Mouse (Mus musculus): Measurements from ENCODE around the gene Dgcr2. TPM values are rescaled to one million over a fixed set of nuclear protein-coding genes. Genes with fewer than 3 reads are reported as not detected.

Gene Dgcr2
- polyA plus RNA-seq, 1 experiment, result 152 TPM

DNA sequence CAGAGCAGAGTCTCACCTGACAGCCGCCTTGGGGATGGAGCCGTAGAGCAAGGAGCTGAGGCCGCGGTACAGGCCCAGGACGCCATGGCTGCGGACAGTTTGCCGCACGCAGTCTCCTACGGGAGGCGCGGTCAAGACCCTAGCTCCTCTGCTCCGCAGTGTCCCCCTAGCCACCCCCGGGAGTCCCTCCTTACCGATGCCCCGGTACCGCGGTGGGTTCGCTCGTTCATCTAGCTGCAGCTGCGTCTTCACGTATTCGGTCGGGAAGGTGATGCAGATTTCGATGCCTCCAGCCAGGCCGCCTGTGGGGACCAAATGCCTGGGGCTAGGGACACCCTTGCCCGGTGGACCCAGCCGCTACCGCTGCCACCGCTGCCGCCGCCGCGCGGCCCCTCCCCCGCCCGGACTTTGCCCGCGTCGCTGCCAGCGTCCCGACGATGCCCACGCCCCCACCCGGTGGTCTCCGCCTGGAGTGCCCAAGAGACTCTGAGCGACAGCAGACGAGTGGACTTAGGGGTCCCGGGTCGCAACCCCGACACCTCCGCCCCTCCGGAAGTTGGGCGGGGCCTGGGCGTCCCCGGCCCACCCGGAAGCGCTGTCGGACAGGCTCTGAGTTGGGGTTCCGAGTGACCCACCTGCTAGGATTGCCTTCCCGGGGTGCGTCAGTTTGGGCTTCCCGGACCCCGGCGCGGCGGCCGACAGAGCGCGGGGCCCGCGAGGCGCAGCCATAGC is 29.2 kb upstream of the Dgcr2 start:
- Histone ChIP-seq H3K4me1 (ENCODE audit: control insufficient read depth, insufficient read depth, insufficient read length, low read length) (peaks cover 12% of the 10 kb centered on the region), H3K27ac (ENCODE audit: insufficient read depth, low read depth, low read length) (peak overlapping the region; percentile 96), H3K27me3 (ENCODE audit: control insufficient read depth, insufficient read depth, low read length) (no peaks in the 10 kb centered on the region), H3K36me3 (ENCODE audit: control insufficient read depth, insufficient read depth, low read length) (peaks cover 15% of the 10 kb centered on the region), H3K4me3 (ENCODE audit: low read depth, low read length) (peak overlapping the region; percentile 92)
- no peak for TF ChIP-seq POLR2A (IDR thresholded peaks at IDR 0.05; ENCODE audit: low read depth, low read length)
- no peak for TF ChIP-seq CTCF (IDR thresholded peaks at IDR 0.05; ENCODE audit: extremely low read depth, insufficient read length, insufficient replicate concordance, low read depth, low read length)
- WGBS, result 1% methylated on average over 72 of the region's 72 CpGs

DNA sequence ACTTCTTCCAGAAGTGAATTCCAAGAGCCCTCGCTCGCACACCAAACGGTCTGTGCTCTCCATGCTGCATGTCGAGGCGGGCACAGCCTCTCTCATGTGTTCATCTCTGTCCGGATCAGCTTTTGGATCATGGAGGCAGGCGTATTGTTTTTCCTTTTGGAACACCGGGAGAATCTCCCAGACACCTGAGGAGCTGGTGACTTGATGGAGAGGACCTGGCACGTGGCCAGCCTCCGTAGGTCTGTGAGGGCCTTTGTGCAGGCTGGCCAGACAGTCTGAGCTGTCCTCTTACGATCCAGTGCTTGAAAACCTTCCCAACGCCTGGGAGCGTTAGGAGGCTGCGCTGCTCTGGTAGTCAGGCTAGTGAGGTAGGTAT is 23.8 kb upstream of the Dgcr2 start:
- H3K27ac ChIP-seq (ENCODE audit: insufficient read depth, low read depth, low read length), result peak overlapping the region; percentile 18
- under 1% methylated on average over 14 of the region's 14 CpGs for WGBS

DNA sequence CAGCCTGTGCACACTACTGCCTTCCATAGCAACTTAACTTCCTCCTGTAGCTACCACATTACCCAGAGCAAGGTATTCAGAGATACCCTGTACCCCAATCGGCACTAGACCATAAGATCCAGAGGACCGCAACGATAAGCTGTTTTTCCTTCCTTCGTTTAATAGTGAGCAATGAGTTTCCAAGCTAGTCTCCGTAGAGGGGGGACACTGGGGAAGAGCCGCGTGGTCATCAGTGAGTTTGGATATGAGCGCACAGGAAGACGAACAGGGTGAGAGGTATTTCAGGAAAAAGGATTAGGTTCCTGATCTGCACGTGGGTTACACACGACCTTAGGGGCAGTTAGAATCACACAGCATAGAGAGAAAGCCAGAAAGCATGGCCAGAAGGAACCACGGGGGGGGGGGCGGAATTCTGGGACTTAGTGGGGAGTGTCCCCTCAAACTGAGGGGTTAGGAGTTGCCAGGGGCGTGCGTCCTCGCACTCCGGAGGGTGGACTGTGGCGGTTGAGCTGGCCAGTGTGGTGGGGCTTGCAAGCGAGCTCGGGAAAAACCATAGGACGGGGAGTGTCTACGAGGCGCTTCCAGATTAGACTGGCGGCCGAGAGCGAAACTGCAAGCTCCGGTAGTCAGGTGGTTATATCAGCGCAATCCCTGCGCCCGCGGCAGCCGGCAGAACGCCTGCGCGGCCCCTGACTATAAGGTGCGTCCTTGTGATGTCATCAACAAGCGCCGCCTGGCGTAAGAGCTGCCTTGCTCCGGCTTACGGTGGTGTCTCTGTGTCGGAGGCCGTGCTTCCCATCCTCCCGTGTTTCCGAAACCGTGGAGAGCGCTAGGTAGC is 23.2 kb upstream of the Dgcr2 start:
- peaks cover 11% of the 10 kb centered on the region for H3K4me1 ChIP-seq (ENCODE audit: control insufficient read depth, insufficient read depth, insufficient read length, low read length)
- WGBS, result under 1% methylated on average over 47 of the region's 47 CpGs
- H3K4me3 ChIP-seq (ENCODE audit: low read depth, low read length), result peak overlapping the region; percentile 90
- H3K27me3 ChIP-seq (ENCODE audit: control insufficient read depth, insufficient read depth, low read length), result no peaks in the 10 kb centered on the region
- peak; percentile 68 for TF ChIP-seq POLR2A (IDR thresholded peaks at IDR 0.05; ENCODE audit: low read depth, low read length)
- TF ChIP-seq CTCF (IDR thresholded peaks at IDR 0.05; ENCODE audit: extremely low read depth, insufficient read length, insufficient replicate concordance, low read depth, low read length), result peak; percentile 58
- peaks cover 14% of the 10 kb centered on the region for H3K36me3 ChIP-seq (ENCODE audit: control insufficient read depth, insufficient read depth, low read length)
- H3K27ac ChIP-seq (ENCODE audit: insufficient read depth, low read depth, low read length), result peak overlapping the region; percentile 81

More for the DNA sequence above, 23.8 kb upstream of the Dgcr2 start:
- Histone ChIP-seq H3K4me3 (ENCODE audit: low read depth, low read length) (peak overlapping the region; percentile 90), H3K36me3 (ENCODE audit: control insufficient read depth, insufficient read depth, low read length) (peaks cover 15% of the 10 kb centered on the region), H3K4me1 (ENCODE audit: control insufficient read depth, insufficient read depth, insufficient read length, low read length) (peaks cover 16% of the 10 kb centered on the region), H3K27me3 (ENCODE audit: control insufficient read depth, insufficient read depth, low read length) (no peaks in the 10 kb centered on the region)
- TF ChIP-seq CTCF (IDR thresholded peaks at IDR 0.05; ENCODE audit: extremely low read depth, insufficient read length, insufficient replicate concordance, low read depth, low read length) (no peak), POLR2A (IDR thresholded peaks at IDR 0.05; ENCODE audit: low read depth, low read length) (no peak)

DNA sequence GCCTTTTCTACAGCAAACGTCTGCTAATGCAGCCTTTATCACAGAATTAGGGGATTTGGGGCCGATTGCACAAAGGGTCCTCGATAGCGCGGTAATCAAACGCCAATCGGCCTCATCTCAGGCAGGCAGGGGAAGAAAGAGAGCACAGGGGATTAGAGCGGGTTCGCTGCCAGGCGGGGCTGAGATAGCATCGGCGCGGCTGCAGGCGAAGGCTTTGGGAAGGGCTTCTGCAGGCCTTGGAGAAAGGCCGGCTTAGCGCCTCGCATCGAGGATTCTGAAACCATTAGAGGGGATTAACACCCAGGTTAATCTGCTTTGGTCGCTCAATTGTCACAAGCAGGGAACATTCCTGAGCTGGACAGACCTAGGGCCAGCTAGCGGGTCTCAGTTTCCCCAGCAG is 22.2 kb upstream of the Dgcr2 start:
- no peak overlapping the region for H3K4me3 ChIP-seq (ENCODE audit: low read depth, low read length)
- no peak overlapping the region for H3K27ac ChIP-seq (ENCODE audit: insufficient read depth, low read depth, low read length)
- peaks cover 8% of the 10 kb centered on the region; the same call in 1 of the 2 replicates for H3K36me3 ChIP-seq (ENCODE audit: control insufficient read depth, insufficient read depth, low read length)
- peaks cover 11% of the 10 kb centered on the region for H3K4me1 ChIP-seq (ENCODE audit: control insufficient read depth, insufficient read depth, insufficient read length, low read length)
- WGBS, result 44% methylated on average over 20 of the region's 20 CpGs
- no peak for TF ChIP-seq CTCF (IDR thresholded peaks at IDR 0.05; ENCODE audit: extremely low read depth, insufficient read length, insufficient replicate concordance, low read depth, low read length)
- no peak for TF ChIP-seq POLR2A (IDR thresholded peaks at IDR 0.05; ENCODE audit: low read depth, low read length)
- H3K27me3 ChIP-seq (ENCODE audit: control insufficient read depth, insufficient read depth, low read length), result peaks cover 3% of the 10 kb centered on the region; the same call in 1 of the 2 replicates

DNA sequence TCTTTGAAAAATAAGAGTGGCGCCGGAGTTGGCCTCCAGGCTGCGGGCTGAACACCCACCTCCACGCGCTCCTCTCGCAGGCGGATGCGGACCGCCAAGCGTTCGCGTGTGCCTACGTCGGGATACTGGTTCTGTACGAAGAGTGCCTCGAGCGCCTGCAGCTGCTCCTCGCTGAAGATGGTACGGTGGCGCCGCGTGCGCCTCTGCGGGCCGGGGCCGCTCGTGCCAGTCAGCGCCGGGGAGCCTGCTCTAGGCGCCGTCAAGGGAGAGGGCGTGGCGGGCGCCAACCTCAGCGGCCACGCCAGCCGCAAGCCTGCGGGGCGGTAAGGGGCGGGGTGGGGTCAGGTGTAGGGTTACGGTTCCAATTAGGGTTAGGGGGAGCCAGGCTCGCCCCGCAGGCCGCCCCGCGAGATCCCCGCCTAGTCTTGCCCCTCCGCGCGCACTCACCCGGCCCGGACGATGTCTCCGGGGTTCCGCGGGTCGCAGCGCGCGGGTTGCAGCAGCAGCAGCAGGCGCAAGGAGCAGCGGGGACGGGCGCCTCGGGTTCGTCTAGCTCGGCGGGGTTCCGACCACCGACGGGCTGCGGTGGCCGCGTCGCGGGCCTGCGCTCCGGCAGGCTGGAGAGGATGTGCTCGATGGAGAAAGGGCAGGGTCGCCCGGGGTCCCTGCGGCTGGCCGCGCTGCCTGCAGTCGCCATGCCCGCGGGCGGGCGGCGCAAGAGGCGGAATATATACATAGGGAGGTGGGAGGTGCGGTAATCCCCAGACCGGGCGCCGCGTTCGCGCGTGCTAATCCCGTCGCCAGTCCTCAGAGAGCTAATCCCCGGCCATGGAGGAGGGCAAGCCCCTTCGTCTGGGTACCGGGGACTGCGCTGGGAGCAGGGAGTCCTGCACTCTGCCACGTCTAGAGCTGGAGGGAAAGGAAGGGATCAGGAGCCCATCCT is 16.2 kb upstream of the Dgcr2 start, which contains the start of gene Gsc2:
Gene Gsc2, minus strand, starts transcription at position 753 of the 943 bp plus-strand sequence.
- TF ChIP-seq CTCF (IDR thresholded peaks at IDR 0.05; ENCODE audit: extremely low read depth, insufficient read length, insufficient replicate concordance, low read depth, low read length) (no peak), POLR2A (IDR thresholded peaks at IDR 0.05; ENCODE audit: low read depth, low read length) (no peak)
- Histone ChIP-seq H3K27me3 (ENCODE audit: control insufficient read depth, insufficient read depth, low read length) (peaks cover 32% of the 10 kb centered on the region), H3K4me3 (ENCODE audit: low read depth, low read length) (peak within 1 kb of the TSS; percentile 52), H3K27ac (ENCODE audit: insufficient read depth, low read depth, low read length) (no peak within 1 kb of the TSS), H3K4me1 (ENCODE audit: control insufficient read depth, insufficient read depth, insufficient read length, low read length) (peaks cover 14% of the 10 kb centered on the region), H3K36me3 (ENCODE audit: control insufficient read depth, insufficient read depth, low read length) (no peaks in the 10 kb centered on the region)
- WGBS, result 1% methylated on average over 106 of the region's 106 CpGs

DNA sequence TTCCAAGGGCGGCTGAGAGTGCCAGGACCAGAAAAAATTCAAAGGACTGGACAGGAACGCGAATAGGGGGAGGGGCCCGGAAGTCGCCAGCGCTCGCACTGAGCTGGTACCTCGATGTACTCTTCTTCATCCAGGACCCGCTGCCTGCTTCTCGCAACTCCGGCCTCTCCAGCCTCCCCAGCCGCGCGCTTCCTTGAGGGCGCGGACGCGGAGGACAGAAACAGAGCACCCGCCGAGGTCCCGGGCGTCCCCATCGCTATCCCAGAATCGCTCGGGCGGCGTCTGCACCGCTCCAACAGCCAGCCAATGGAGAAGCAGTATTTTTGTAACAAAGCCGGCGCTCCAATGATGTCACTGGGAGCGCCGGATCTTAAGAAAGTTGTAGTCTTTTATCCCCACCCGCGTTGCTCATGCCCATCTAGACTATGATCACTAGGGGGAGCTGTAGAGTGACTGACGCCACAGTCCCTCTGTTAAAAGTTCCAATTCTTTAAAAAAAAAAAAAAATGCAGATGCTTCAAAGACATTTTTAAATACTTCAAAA is 12.8 kb upstream of the Dgcr2 start, which contains the start of gene Ess2:
Gene Ess2, minus strand, starts transcription at position 297 of the 544 bp plus-strand sequence.
- H3K27me3 ChIP-seq (ENCODE audit: control insufficient read depth, insufficient read depth, low read length), result peaks cover 32% of the 10 kb centered on the region
- H3K36me3 ChIP-seq (ENCODE audit: control insufficient read depth, insufficient read depth, low read length), result peaks cover 25% of the 10 kb centered on the region
- H3K4me3 ChIP-seq (ENCODE audit: low read depth, low read length), result peak within 1 kb of the TSS; percentile 100
- TF ChIP-seq CTCF (IDR thresholded peaks at IDR 0.05; ENCODE audit: extremely low read depth, insufficient read length, insufficient replicate concordance, low read depth, low read length), result peak; percentile 81; the same call in 1 of the 2 replicates
- TF ChIP-seq POLR2A (IDR thresholded peaks at IDR 0.05; ENCODE audit: low read depth, low read length), result peak; percentile 71
- peak within 1 kb of the TSS; percentile 33; the same call in 1 of the 2 replicates for H3K27ac ChIP-seq (ENCODE audit: insufficient read depth, low read depth, low read length)
- H3K4me1 ChIP-seq (ENCODE audit: control insufficient read depth, insufficient read depth, insufficient read length, low read length), result peaks cover 14% of the 10 kb centered on the region
- under 1% methylated on average over 35 of the region's 35 CpGs for WGBS

Data from small intestine, adult 2 months (tissue).